Mouse (Mus musculus) heart, adult 2 months (tissue): ENCODE results near the gene Ndufv1.

ENCODE experiments used
- CTCF ChIP-seq: fragments of 200-600 bp; IDR thresholded peaks from 2 replicates; pipeline ENCODE4 v1.8.1; 2022; ENCODE audit warnings: antibody characterized with exemption, mild to moderate bottlenecking, moderate library complexity
- EP300 ChIP-seq: fragments of 200-500 bp; IDR thresholded peaks from 2 replicates; pipeline ENCODE4 v1.6.1; 2011; ENCODE audit warnings: low read depth, low read length, control low read depth; ENCODE audit not compliant: insufficient read depth
- POLR2A ChIP-seq: fragments of 200-500 bp; IDR thresholded peaks from 2 replicates; pipeline ENCODE4 v1.6.1; 2011; ENCODE audit warnings: mild to moderate bottlenecking, low read depth, low read length, control low read depth; ENCODE audit not compliant: insufficient read depth

DNA sequence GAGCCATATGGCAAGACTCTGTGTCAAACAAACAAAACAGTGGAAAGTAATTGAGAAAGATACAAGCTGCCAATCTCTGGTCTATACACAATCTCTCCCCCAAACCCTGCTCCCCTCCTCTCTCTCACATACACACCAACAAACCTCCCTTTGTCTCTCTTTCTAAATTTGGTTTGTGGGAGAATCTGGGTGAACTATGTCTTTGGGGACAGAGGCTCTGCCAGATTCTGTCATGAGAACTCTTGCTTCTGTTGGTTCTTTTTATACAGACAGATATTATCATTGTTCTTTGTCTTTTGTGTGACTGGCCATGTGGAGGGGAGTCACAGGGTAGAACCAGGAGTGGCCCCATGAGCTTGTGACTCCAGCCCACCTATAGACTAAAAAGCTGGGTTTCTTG lies 15.0 kb upstream of the Ndufv1 start:
- no peak for TF ChIP-seq POLR2A
- no peak for TF ChIP-seq CTCF
- no peak for TF ChIP-seq EP300
